Mouse (Mus musculus) retina, postnatal 7 days (tissue): ENCODE measurements around the gene Mettl22.

Source experiments
- DNase-seq: peaks from one replicate; pipeline ENCODE4 v3.0.0-alpha.2; 2012; ENCODE audit warnings: low read depth, low spot score

Mettl22 gene

GRCm38 (mm10) chr16:8512830-8513229 is 42.2 kb downstream of the Mettl22 start:
- no peak for DNase-seq

- DNase-seq: peak; percentile 82
Measured at GRCm38 (mm10) chr16:8513236-8513906, 42.8 kb downstream of the Mettl22 start, which contains the start of gene Abat. Abat (plus strand) TSS chr16:8513429.

- peak; percentile 11 for DNase-seq
Measured at GRCm38 (mm10) chr16:8514180-8514579, 43.6 kb downstream of the Mettl22 start.

- no peak for DNase-seq
Measured at GRCm38 (mm10) chr16:8520525-8520924, 49.9 kb downstream of the Mettl22 start.

- DNase-seq: no peak
Measured at GRCm38 (mm10) chr16:8521322-8521721, 50.7 kb downstream of the Mettl22 start.

GRCm38 (mm10) chr16:8523480-8524144 is 53.0 kb downstream of the Mettl22 start:
- DNase-seq: no peak

- no peak for DNase-seq
Measured at GRCm38 (mm10) chr16:8524163-8524847, 53.7 kb downstream of the Mettl22 start.

- DNase-seq: no peak
Measured at GRCm38 (mm10) chr16:8525293-8525692, 54.7 kb downstream of the Mettl22 start.

- no peak for DNase-seq
Measured at GRCm38 (mm10) chr16:8525877-8526276, 55.3 kb downstream of the Mettl22 start.

- no peak for DNase-seq
Measured at GRCm38 (mm10) chr16:8529389-8529788, 58.8 kb downstream of the Mettl22 start.

- DNase-seq: no peak
Measured at GRCm38 (mm10) chr16:8530018-8530417, 59.4 kb downstream of the Mettl22 start.

- no peak for DNase-seq
Measured at GRCm38 (mm10) chr16:8532461-8532860, 61.9 kb downstream of the Mettl22 start.

- no peak for DNase-seq
Measured at GRCm38 (mm10) chr16:8532894-8533293, 62.3 kb downstream of the Mettl22 start.

GRCm38 (mm10) chr16:8533477-8533876 is 62.9 kb downstream of the Mettl22 start:
- DNase-seq: no peak

GRCm38 (mm10) chr16:8534466-8535200 is 64.0 kb downstream of the Mettl22 start:
- no peak for DNase-seq

GRCm38 (mm10) chr16:8535411-8535810 is 64.8 kb downstream of the Mettl22 start:
- DNase-seq: no peak

GRCm38 (mm10) chr16:8539150-8539865 is 68.7 kb downstream of the Mettl22 start:
- DNase-seq: peak; percentile 21
